Mouse (Mus musculus): ENCODE data around the gene Map4k3.
"Not testable (repeated sequence)": the region's sequence is repeated elsewhere in the genome, so short reads cannot be mapped to it uniquely, and the experiment has no call there.

The Map4k3 gene

DNA sequence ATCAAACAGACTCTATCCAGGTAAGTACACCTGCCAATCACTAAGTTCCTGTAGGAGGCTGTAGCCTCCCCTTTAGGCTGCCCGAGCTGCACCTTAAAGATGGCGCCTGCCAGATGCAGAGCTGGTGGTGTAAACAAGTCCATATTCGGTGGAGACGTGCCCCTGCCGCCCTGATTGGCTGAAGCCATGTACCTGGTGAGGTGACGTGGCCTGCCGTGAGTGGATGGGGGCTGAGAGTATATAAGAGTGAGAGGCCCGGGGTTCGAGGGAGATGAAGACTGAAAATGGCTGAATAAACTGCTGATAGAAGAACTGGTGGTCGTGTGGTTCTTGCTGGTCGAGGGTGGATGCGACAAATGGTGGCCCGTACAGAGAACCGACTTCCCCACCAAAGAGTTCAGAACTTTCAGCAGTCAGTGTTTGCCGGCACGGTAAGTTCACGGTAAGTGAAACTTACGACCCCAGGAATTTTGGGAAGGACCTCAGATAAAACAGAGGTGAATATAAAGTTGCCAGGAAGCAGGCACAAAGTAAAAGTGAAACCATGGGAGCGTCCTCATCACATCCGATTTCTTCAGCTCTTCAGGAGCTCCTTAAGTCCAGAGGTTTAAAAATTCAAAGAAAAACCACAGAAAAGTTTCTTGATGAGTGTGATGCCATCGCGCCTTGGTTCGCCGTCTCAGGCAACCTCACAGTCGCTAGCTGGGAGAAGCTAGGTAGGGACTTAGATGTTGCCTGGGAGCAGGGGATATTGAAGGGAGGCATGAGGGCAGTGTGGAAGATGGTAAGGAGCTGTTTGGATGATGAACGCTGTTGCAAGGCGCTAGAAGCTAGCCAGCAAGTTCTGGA is 164.3 kb downstream of the Map4k3 start:
- not testable (repeated sequence) for DNase-seq (ENCODE audit: low spot score)

DNA sequence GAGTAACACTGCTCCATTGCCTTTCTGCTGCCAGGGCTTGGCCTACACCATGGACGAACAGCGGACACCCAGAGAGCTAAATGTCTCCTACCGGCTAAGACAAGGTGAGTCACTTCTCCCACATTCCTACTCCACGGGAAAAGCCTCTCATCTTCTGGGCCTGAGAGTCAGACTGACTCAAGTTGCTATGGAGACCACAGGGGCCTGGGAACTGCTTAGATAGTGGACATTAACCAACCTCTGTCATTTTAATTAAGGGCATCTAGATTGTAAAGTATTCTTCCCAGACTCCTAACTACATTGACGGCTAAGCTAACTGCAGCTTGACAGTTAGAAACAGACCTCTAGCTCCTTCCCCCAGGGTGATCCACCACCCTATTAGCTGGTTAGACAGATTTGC is 165.5 kb downstream of the Map4k3 start:
- no peak for DNase-seq (ENCODE audit: low spot score)

DNA sequence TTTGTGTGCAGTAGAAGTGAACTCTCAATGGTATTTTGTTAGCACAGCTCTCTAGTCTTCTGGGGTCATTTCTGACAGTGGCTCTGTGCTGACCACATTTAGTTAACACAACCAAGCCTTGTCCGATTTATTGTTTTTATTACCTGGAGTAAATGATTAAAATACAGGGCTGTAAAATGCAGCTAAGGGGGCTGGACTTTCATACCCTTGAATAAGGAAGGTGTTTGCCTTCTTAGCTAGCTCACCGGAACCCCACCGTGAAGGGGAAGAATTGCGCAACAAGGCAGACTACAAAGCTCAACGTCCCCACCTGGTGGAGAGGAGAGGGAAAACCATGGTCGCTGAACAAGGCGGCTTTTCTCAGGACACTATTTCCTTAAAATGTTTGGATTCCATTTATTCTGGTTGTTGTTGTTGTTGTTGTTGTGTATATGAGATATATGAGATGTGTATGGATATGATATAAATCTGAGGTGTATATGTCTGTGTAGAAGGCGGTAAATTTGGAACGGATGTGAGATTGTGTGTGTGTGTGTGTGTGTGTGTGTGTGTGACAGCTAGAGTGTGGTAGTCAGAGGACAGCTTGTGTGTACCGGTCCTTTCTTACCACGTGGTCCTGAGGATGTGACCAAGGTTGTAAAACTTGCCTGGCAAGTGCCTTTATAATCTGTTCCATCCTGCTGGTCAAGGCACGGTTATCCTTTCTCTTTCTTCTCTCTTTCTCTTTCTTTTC is 167.4 kb downstream of the Map4k3 start:
- peak; percentile 19 for DNase-seq (ENCODE audit: low spot score)

DNA sequence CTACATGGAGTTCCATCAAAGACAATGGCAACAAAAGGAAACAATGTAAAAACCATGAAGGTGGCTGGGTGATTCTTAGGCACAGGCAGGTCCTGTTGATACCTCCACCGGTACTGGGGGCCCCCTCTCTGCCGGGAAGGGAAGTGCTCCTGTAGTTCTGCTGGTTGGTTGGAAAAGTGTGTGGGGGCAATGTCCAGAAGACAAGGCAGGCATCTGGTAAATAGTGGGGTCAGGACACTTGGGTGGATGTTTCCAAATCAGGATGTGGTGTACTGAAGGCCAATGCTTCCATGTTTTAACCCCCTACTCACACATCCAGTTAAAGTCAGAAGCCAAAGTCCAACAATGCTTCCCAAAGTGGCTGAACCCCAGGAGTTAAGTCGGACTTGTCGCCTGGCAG is 168.5 kb downstream of the Map4k3 start:
- no peak for DNase-seq (ENCODE audit: low spot score)

DNA sequence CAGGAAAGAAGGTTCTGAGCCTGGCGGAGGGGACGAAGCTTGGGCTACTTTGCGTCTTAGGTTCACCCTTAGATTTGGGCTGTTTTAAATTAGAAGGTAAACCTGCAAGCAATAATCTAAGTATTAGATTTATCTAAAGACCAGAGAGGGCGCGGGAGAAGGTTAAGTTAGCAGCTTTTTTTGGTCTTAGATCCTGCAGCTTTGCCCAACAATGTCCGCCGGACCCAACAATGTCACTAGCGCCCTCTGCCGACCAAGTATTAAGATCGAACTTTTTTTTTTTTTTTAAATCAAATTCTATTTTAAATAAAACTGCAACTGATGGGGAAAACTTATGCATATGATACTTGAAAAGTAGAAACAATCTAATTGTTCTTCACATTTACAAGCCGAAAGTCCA is 169.2 kb downstream of the Map4k3 start:
- DNase-seq (ENCODE audit: low spot score) = no peak

DNA sequence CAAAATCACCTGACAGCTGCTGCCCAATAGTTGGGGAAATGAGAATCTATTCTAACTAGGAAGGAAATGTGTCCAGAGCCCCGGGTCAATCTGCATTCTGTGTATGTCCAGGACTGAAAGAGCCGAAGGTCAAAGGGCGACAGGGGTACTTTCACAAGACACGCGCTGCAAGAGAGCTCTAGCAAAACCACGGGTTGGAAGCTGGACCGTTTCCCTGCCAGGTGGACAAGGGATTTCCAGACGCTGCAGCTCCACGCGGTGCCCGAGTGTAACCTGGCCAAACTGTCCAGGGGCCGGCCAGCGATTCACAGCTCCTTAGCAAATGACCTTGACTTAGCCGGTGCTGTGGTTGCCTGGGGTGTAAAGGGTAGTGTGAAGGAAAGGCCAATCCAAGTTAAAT is 169.7 kb downstream of the Map4k3 start:
- DNase-seq (ENCODE audit: low spot score) = no peak

DNA sequence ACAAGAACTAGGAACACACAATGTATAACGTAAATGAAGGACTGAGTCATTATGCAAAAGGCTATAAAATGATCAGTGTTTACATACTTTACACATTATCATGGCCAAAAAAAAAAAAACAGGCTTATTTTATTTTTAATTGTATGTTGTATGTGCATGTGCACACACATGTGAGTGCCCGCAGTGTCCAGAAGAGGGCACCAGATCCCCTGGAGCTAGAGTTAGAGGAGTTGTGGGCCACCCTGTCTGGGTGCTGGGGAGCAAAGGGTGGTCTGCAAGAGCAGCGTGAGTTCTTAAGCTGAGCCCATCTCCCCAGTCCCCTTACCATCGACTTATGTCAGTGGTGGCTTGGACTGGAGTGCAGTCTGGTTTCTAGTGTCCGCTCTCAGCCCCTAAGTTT is 170.8 kb downstream of the Map4k3 start:
- DNase-seq (ENCODE audit: low spot score) = no peak

DNA sequence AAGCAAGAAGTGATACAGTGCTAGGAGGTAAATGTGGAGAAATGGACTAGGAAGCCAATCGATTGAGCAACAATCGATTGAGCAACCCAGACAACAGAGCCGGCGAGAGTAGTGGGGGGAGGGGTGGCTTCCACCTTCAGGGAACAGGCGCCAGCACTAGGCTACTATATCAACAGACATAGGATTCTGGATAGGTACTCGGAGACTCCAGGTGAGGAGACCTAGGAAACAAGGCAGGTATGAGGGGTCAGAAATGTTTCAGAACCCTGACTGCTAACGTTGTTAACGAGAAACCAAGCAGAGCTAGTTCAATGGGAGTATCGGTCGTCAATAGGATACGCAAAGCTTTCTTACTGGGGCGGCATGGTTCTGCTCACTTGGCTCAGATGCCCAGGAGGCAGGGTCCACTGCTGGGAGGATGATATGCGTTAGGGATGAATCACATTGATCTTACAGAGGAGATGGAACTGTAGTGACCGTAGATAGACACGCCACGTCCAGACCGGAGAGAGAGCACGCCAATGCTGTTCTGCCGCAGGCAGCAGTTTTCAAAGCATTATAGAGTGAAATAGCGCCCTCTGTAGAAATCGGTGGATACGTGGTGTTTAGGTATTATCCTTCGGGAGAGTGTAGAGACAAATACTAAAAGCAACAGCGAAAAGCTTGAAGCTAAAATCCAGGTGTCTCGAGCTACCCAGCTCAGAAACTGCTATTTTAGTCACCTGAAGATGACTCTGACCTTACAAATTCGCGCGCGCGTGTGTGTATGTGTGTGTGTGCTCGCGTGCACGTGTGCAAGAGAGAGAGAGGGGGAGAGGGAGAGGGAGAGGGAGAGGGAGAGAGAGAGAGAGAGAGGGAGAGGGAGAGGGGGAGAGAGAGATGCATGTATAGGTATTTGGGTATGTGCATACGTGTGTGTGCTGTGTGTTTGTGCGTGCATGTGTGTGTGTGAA is 174.7 kb downstream of the Map4k3 start:
- DNase-seq (ENCODE audit: low spot score) = peak; percentile 53

DNA sequence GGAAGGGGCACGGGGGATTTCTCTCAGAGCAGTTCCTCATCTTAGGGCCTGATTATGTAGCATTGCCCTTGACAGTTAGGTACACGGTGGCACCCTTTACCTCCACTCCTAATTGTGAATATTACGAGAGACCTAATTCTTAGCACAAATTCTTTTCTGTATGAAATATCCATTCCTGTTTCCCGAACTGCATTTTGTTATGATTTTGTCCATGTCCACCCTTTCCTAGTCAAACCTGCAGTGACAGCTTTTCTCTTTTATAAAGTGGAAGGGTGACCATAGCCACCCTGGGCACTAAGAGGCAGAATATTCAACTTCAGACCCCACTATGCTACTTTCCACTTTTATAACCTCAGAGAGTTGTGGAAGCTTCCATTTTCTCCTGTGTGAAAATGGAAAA is 175.6 kb downstream of the Map4k3 start:
- DNase-seq (ENCODE audit: low spot score) = no peak

DNA sequence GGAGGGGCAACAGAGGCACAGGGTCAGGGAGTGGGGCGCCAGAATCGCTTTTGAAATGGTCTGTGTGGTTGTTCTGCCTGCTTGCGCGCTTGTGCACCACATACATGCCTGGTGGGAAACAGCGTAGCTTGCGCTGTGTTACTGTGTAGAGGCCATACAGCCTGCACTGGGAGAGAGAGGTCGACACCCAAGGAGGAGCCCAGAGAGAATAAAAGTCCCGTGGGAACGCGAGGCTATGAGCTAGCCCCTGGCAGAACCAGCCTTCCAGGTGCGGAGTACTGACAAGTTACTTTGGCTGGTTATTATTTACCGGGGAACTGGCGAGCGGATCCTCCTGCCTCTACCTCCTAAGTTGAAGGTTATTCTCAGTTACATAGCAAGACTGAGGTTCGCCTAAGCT is 177.3 kb downstream of the Map4k3 start:
- DNase-seq (ENCODE audit: low spot score) = no peak

DNA sequence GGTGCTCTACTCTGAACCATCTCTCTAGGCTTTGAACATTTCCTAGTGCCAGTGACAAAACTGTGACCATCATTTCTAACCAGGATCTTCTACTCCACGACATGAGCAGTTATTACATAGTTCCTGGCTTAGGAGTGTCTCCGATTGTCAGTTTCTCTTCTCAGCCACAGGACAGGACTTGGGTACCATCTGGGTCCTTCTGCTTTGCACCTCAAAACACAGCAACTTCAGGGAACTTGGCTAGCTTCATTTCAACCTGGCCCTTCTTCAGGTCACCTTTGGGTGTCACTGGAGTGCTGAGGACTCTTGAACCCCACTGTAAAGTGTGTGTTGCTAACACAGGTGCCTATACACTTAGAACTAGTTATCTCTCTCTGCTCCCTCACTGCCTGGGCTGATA is 181.4 kb downstream of the Map4k3 start:
- no peak for DNase-seq (ENCODE audit: low spot score)

DNA sequence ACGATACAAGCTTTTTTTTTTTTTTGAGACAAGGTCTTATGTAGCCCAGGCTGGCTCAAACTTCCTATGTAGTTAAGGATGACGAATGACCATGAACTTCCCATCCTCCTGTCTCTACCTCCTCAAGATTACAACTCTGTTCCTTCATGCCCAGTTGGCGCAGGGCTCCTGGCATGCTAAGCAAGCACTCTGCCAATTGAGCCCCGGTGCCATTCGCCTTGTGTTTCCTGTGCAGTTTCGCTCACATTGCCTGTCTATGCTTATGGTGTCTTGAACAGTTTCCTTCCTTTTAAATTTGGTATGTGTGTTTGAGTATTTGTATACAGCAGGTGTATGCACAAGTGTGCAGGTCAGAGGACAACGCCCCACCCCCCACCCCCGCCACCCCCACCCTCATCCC is 182.1 kb downstream of the Map4k3 start:
- DNase-seq (ENCODE audit: low spot score) = no peak

DNA sequence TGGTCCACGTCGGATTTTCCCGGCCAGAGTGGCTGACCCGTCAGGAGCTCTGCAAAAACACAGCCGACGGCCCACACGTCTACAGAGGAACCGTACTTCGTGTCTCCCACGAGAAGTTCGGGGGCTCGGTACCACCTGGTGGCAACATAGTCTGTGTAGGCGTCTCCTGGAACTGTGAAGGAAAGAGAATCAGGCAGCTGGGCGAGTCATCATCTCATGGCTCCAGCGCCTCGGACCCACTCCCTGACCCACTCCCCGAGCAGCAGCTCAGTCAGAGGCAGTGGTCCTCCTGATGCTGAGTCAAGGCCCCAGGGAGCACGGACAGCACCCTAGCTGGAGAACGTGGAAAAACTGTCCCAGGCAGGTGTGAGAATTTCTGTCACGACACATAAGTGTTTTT is 184.6 kb downstream of the Map4k3 start:
- DNase-seq (ENCODE audit: low spot score) = no peak

DNA sequence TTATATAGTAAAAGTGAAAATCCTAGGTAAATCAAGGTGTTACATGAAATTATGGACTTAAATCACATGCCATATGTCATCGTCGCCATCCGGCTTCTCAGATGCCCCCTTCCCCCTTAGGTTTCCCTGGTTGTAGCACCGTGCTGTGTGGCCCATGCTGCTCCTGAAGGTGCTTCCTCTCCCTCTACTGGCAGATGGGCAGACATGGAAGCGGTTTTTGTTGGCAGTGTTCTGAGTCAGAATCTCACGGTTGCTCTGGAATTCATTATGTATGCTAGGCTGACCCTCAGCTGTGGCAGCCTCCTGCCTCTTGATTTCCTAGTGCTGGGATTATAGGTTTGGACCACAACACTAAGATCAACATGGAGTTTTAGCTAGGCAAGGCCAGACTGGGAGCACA is 191.1 kb downstream of the Map4k3 start:
- DNase-seq (ENCODE audit: low spot score) = no peak

DNA sequence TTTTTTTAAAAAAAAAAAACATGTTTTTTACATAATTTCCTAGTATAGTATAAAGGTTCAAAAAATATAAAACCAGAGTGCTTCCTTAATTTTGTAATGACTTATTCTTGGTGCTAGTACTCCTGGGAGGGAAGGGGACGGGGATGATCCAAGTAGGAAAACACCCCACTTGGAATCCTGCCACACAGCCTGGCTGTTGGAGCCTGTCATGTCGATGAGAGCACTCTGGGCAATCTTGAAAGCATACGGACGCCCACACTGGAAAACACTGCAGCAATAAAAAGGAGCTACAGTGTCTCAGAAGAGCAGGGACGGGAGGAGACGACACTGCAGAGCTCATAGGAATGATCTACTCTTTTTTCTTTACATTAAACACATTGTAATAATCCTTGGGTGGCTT is 192.7 kb downstream of the Map4k3 start:
- DNase-seq (ENCODE audit: low spot score) = no peak

DNA sequence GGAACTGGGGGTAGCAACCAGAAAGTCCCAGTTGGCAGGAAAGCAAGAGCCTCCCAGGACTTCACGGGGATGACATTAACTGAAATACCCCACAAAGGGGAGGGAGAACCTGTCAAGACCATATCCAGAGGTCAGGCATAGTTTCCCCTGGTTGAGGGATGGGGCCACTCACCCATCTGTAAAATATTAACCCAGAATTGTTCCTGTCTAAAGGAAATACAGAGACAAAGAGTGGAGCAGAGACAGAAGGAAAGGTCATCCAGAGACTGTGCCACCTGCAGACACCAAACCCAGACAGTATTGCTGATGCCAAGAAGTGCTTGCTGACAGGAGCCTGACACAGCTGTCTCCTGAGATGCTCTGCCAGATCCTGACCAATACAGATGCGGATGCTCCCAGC is 196.9 kb downstream of the Map4k3 start:
- DNase-seq (ENCODE audit: low spot score) = not testable (repeated sequence)

All from ovary, adult 18-20 months (tissue).